Mouse (Mus musculus) heart, embryonic 16.5 days (tissue): Measurements from ENCODE around the gene Adat1. TPM values are rescaled to one million over a fixed set of nuclear protein-coding genes. Genes with fewer than 3 reads are reported as not detected.
A peak's percentile ranks its signal among the peaks of the same experiment; 100 is the strongest.

Experiments
- ATAC-seq: fragments of 200-750 bp; cut with Nextera tagmentation; replicated peaks from 2 replicates; pipeline ENCODE4 v1.8.0; 2017; ENCODE audit warnings: moderate number of reproducible peaks; ENCODE audit not compliant: insufficient read depth, low FRiP score; ENCODE audit errors: extremely low read depth
- H3K27ac ChIP-seq: fragments of 300-500 bp; sonication (generic); 2 replicates; pipeline ENCODE4 v1.5.1; 2014; ENCODE audit warnings: mild to moderate bottlenecking, low read length, control low read depth, moderate library complexity
- H3K27me3 ChIP-seq: fragments of 300-500 bp; sonication (generic); 2 replicates; pipeline ENCODE4 v1.6.1; 2014; ENCODE audit warnings: low read length, mixed read lengths; ENCODE audit not compliant: control insufficient read depth, insufficient read depth
- H3K36me3 ChIP-seq: fragments of 300-500 bp; sonication (generic); 2 replicates; pipeline ENCODE4 v1.6.1; 2014; ENCODE audit not compliant: control insufficient read depth, insufficient read depth
- H3K4me1 ChIP-seq: fragments of 300-500 bp; sonication (generic); 2 replicates; pipeline ENCODE4 v1.6.1; 2014; ENCODE audit warnings: low read length, mixed read lengths; ENCODE audit not compliant: control insufficient read depth, insufficient read depth
- H3K4me2 ChIP-seq: fragments of 300-500 bp; sonication (generic); 2 replicates; pipeline ENCODE4 v1.6.1; 2014; ENCODE audit warnings: low read depth, mild to moderate bottlenecking, control low read depth, low read length
- H3K4me3 ChIP-seq: fragments of 300-500 bp; sonication (generic); 2 replicates; pipeline ENCODE4 v1.5.1; 2014; ENCODE audit warnings: mild to moderate bottlenecking, control low read depth, low read length
- H3K9ac ChIP-seq: fragments of 300-500 bp; sonication (generic); 2 replicates; pipeline ENCODE4 v1.6.1; 2014; ENCODE audit warnings: low read length, control low read depth
- H3K9me3 ChIP-seq: fragments of 300-500 bp; sonication (generic); replicated peaks from 2 replicates; pipeline ENCODE4 v1.6.1; 2016; ENCODE audit warnings: low read length; ENCODE audit not compliant: control insufficient read depth
- WGBS: fragments of 180-500 bp; shearing (Covaris S2); extraction: QIAGEN DNeasy Blood & Tissue Kit; methylation state at CpG from one replicate; pipeline ENCODE4 v1.1.7; 2014; 5-methylcytosine and 5-hydroxymethylcytosine counted together
- polyA plus RNA-seq: library from polyadenylated mRNA; unstranded; fragments of >200 nt; fragmentation: Nextera tagmentation; extraction: Ambion mirVana; gene quantifications from 2 replicates; pipeline ENCODE4 v1.2.1, GENCODE M21; 2015

The Adat1 gene
- polyA plus RNA-seq, 1 experiment from 2014 or later: 5.6 TPM

DNA sequence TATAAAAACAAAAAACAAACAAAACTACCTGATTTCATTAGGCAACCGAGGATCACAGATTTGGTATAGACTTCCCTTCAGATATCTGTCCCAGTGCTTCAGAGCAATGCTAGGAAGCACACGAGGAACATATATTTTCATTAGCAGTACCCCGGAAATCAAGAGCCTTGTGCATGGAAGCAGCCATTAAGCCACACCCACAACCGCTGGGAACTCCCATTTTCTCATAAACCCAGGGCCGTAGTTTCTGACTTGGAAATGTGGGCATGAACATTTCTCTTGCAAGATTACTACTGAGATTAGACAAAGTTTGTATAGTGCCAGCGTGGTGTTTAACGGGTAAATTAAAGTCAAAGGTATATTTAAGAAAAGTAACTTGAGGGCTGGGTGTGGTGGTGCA is 17.5 kb upstream of the Adat1 start:
- no peak for ATAC-seq
- Histone ChIP-seq H3K36me3 (peaks cover 7% of the 10 kb centered on the region), H3K27me3 (no peaks in the 10 kb centered on the region), H3K4me1 (peaks cover 18% of the 10 kb centered on the region), H3K27ac (no peak overlapping the region), H3K9me3 (no peaks in the 10 kb centered on the region), H3K4me2 (no peak overlapping the region), H3K9ac (no peak overlapping the region), H3K4me3 (no peak overlapping the region)
- WGBS: 88% methylated on average over 7 of the region's 7 CpGs

DNA sequence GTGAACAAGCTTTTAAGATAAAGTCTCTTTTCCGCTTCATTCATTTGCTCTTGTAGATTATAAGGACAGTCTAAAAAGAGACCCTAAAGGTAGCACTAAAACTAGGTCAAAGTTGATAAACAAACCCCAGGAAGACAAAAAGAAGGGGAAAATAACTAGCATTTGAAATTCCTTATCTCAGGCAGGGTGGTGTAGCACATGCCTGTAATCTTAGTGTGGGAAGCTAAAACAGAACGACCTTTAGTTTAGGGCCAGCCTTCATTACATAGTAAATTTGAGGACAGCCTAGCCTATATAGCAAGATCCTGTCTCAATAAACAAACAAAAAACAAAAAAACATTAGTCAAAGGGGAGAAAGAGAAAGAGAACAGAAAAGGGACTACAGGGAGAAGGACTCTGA is 15.6 kb upstream of the Adat1 start:
- Histone ChIP-seq H3K4me3 (no peak overlapping the region), H3K36me3 (peaks cover 23% of the 10 kb centered on the region), H3K4me2 (no peak overlapping the region)

GRCm38 (mm10) chr8:112005601-112006000 is 13.5 kb upstream of the Adat1 start:
- Histone ChIP-seq H3K4me3 (no peak overlapping the region), H3K4me1 (peaks cover 7% of the 10 kb centered on the region), H3K27ac (no peak overlapping the region), H3K36me3 (peaks cover 44% of the 10 kb centered on the region), H3K27me3 (no peaks in the 10 kb centered on the region), H3K9ac (no peak overlapping the region), H3K9me3 (no peaks in the 10 kb centered on the region), H3K4me2 (no peak overlapping the region)
- ATAC-seq: no peak
- 91% methylated on average over 6 of the region's 6 CpGs for WGBS

More for the DNA sequence above, 15.6 kb upstream of the Adat1 start:
- Histone ChIP-seq H3K9ac (no peak overlapping the region), H3K4me1 (peaks cover 12% of the 10 kb centered on the region), H3K27me3 (no peaks in the 10 kb centered on the region), H3K27ac (no peak overlapping the region), H3K9me3 (no peaks in the 10 kb centered on the region)
- no peak for ATAC-seq
- 90% methylated on average over 2 of the region's 2 CpGs for WGBS

GRCm38 (mm10) chr8:112004754-112005153 is 12.7 kb upstream of the Adat1 start:
- Histone ChIP-seq H3K4me3 (no peak overlapping the region), H3K27ac (no peak overlapping the region)
- ATAC-seq: no peak

DNA sequence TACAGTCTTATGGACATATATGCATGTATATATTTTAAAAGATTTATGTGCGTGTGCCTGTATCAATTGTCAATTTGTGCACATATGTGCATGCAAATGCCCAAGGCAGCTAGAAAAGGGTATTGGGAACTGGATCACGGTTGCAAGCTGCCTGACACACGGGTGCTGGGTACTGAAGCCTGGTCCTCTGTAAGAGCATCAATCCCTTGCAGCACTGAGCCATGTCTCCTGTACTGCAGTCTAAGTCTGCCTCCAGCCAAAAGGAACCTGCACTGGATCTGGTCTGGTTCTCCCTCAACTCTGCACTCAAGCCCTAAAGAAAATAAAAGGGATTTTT is 569 bp upstream of the Adat1 start:
- H3K27me3 ChIP-seq: no peaks in the 10 kb centered on the region

More at GRCm38 (mm10) chr8:112004754-112005153, 12.7 kb upstream of the Adat1 start:
- no peak overlapping the region for H3K4me2 ChIP-seq
- no peak overlapping the region for H3K9ac ChIP-seq
- no peaks in the 10 kb centered on the region for H3K9me3 ChIP-seq
- peaks cover 52% of the 10 kb centered on the region for H3K36me3 ChIP-seq
- no peaks in the 10 kb centered on the region for H3K27me3 ChIP-seq
- no peaks in the 10 kb centered on the region; the same call in 1 of the 2 replicates for H3K4me1 ChIP-seq

GRCm38 (mm10) chr8:111991278-111991677 is 824 bp downstream of the Adat1 start:
- Histone ChIP-seq H3K27ac (no peak overlapping the region), H3K36me3 (peaks cover 33% of the 10 kb centered on the region), H3K4me3 (peak overlapping the region; percentile 80), H3K27me3 (no peaks in the 10 kb centered on the region), H3K4me1 (peaks cover 6% of the 10 kb centered on the region), H3K4me2 (peak overlapping the region; percentile 78), H3K9me3 (no peaks in the 10 kb centered on the region), H3K9ac (peak overlapping the region; percentile 89)
- 61% methylated on average over 8 of the region's 8 CpGs for WGBS
- ATAC-seq: no peak

More for the DNA sequence above, 569 bp upstream of the Adat1 start:
- Histone ChIP-seq H3K4me2 (peak overlapping the region; percentile 78; the same call in 1 of the 2 replicates), H3K27ac (no peak overlapping the region), H3K4me1 (peaks cover 6% of the 10 kb centered on the region), H3K36me3 (peaks cover 39% of the 10 kb centered on the region), H3K9me3 (no peaks in the 10 kb centered on the region), H3K4me3 (peak overlapping the region; percentile 80; the same call in 1 of the 2 replicates), H3K9ac (no peak overlapping the region)
- 60% methylated on average over 3 of the region's 3 CpGs for WGBS
- no peak for ATAC-seq

GRCm38 (mm10) chr8:111989911-111990310 is 2.2 kb downstream of the Adat1 start:
- WGBS: 14% methylated on average over 7 of the region's 7 CpGs
- no peaks in the 10 kb centered on the region for H3K9me3 ChIP-seq
- H3K4me1 ChIP-seq: peaks cover 6% of the 10 kb centered on the region
- H3K27ac ChIP-seq: no peak overlapping the region
- no peak for ATAC-seq
- no peak overlapping the region for H3K4me3 ChIP-seq
- no peak overlapping the region for H3K4me2 ChIP-seq
- H3K9ac ChIP-seq: no peak overlapping the region
- H3K27me3 ChIP-seq: no peaks in the 10 kb centered on the region
- peaks cover 24% of the 10 kb centered on the region for H3K36me3 ChIP-seq

- Histone ChIP-seq H3K36me3 (peaks cover 18% of the 10 kb centered on the region), H3K27ac (no peak overlapping the region), H3K9me3 (no peaks in the 10 kb centered on the region), H3K27me3 (no peaks in the 10 kb centered on the region), H3K9ac (no peak overlapping the region), H3K4me2 (no peak overlapping the region), H3K4me1 (no peaks in the 10 kb centered on the region; the same call in 1 of the 2 replicates), H3K4me3 (no peak overlapping the region)
- WGBS: 49% methylated on average over 10 of the region's 10 CpGs
- ATAC-seq: 0 out of 2 replicates have a peak, but pooled peaks have one; percentile 37
These were observed 7.6 kb downstream of the Adat1 start for GRCm38 (mm10) chr8:111984511-111984910.

DNA sequence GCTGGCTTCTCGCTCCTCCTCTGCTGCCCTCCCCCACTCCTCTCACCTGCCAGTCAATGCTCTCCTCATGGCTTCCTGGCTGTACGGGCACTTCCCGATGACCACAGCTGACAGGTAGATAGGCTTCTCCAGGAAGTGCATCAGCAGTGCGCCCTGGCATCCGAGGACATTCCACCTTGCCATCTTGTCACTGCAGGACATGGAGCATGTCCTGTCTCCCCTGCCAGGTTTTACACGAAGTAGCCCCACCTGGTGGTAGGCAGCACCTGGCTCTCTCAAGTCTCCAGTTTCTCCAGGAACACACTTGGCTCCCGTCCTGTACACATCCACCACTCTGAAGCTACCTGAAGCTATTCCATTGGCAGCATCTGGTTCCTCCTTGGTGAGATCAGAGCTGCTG is 10.0 kb downstream of the Adat1 start:
- H3K4me1 ChIP-seq: no peaks in the 10 kb centered on the region; the same call in 1 of the 2 replicates
- H3K27ac ChIP-seq: no peak overlapping the region
- peaks cover 7% of the 10 kb centered on the region; the same call in 1 of the 2 replicates for H3K36me3 ChIP-seq
- no peaks in the 10 kb centered on the region for H3K27me3 ChIP-seq
- H3K4me3 ChIP-seq: no peak overlapping the region
- H3K9me3 ChIP-seq: no peaks in the 10 kb centered on the region
- no peak overlapping the region for H3K9ac ChIP-seq
- WGBS: 72% methylated on average over 7 of the region's 7 CpGs
- H3K4me2 ChIP-seq: no peak overlapping the region
- ATAC-seq: no peak
